Mouse (Mus musculus) bone marrow macrophage, adult 2 months (primary cell): ENCODE data around the gene Sesn1. TPM values are rescaled to one million over a fixed set of nuclear protein-coding genes. Genes with fewer than 3 reads are reported as not detected.

Experiments
- H3K27ac ChIP-seq: 2 replicates; pipeline ENCODE4 v1.5.1; 2012; ENCODE audit warnings: low read depth, low read length; ENCODE audit not compliant: insufficient read depth
- H3K4me1 ChIP-seq: 2 replicates; pipeline ENCODE4 v1.6.1; 2012; ENCODE audit warnings: low read length; ENCODE audit not compliant: control insufficient read depth, insufficient read depth
- H3K4me3 ChIP-seq: 2 replicates; pipeline ENCODE4 v1.5.1; 2012; ENCODE audit warnings: mild to moderate bottlenecking, low read length, moderate library complexity; ENCODE audit not compliant: insufficient read depth
- CTCF ChIP-seq: IDR thresholded peaks from 2 replicates; pipeline ENCODE4 v1.5.1; 2012; ENCODE audit warnings: low read depth, mild to moderate bottlenecking, low read length, moderate library complexity
- POLR2A ChIP-seq: IDR thresholded peaks from 2 replicates; pipeline ENCODE4 v1.6.1; 2012; ENCODE audit warnings: mild to moderate bottlenecking, low read depth, low read length, borderline replicate concordance
- polyA plus RNA-seq: library from polyadenylated mRNA; stranded (reverse); fragments of >200 nt; gene quantifications from 2 replicates; pipeline ENCODE4 v1.2.4, GENCODE M21; 2012; ENCODE audit not compliant: missing spikeins, insufficient read depth, insufficient read length

Gene Sesn1
- polyA plus RNA-seq, 1 experiment = 238 TPM

GRCm38 (mm10) chr10:41863053-41863452 lies 53.3 kb downstream of the Sesn1 start:
- TF ChIP-seq CTCF (no peak), POLR2A (no peak)
- Histone ChIP-seq H3K27ac (no peak overlapping the region), H3K4me1 (peaks cover 12% of the 10 kb centered on the region), H3K4me3 (no peak overlapping the region)

GRCm38 (mm10) chr10:41866069-41866837 lies 56.5 kb downstream of the Sesn1 start:
- TF ChIP-seq CTCF (no peak), POLR2A (no peak)
- peaks cover 34% of the 10 kb centered on the region for H3K4me1 ChIP-seq
- H3K27ac ChIP-seq = no peak overlapping the region
- H3K4me3 ChIP-seq = no peak overlapping the region

- Histone ChIP-seq H3K27ac (no peak overlapping the region), H3K4me1 (peaks cover 37% of the 10 kb centered on the region), H3K4me3 (no peak overlapping the region)
- TF ChIP-seq CTCF (no peak), POLR2A (no peak)
Measured at GRCm38 (mm10) chr10:41866838-41867154, 57.1 kb downstream of the Sesn1 start.

- Histone ChIP-seq H3K4me3 (no peak overlapping the region), H3K27ac (peak overlapping the region; percentile 93), H3K4me1 (peaks cover 37% of the 10 kb centered on the region)
- no peak for TF ChIP-seq POLR2A
- TF ChIP-seq CTCF = no peak
Measured at GRCm38 (mm10) chr10:41867956-41868355, 58.2 kb downstream of the Sesn1 start.

GRCm38 (mm10) chr10:41870101-41870500 lies 60.4 kb downstream of the Sesn1 start:
- TF ChIP-seq CTCF (no peak), POLR2A (no peak)
- Histone ChIP-seq H3K4me3 (no peak overlapping the region), H3K27ac (peak overlapping the region; percentile 62), H3K4me1 (peaks cover 38% of the 10 kb centered on the region)

- H3K4me3 ChIP-seq = no peak overlapping the region
- H3K27ac ChIP-seq = no peak overlapping the region
- TF ChIP-seq POLR2A = no peak
- no peak for TF ChIP-seq CTCF
- peaks cover 42% of the 10 kb centered on the region for H3K4me1 ChIP-seq
Measured at GRCm38 (mm10) chr10:41871564-41871963, 61.8 kb downstream of the Sesn1 start.

GRCm38 (mm10) chr10:41875624-41876023 lies 65.9 kb downstream of the Sesn1 start:
- Histone ChIP-seq H3K4me1 (peaks cover 30% of the 10 kb centered on the region), H3K27ac (no peak overlapping the region), H3K4me3 (no peak overlapping the region)
- TF ChIP-seq POLR2A (no peak), CTCF (no peak)

GRCm38 (mm10) chr10:41878344-41878743 lies 68.6 kb downstream of the Sesn1 start:
- no peak overlapping the region for H3K27ac ChIP-seq
- TF ChIP-seq CTCF (no peak), POLR2A (no peak)

GRCm38 (mm10) chr10:41879675-41880074 lies 69.9 kb downstream of the Sesn1 start:
- Histone ChIP-seq H3K4me3 (no peak overlapping the region), H3K27ac (no peak overlapping the region), H3K4me1 (peaks cover 53% of the 10 kb centered on the region)
- TF ChIP-seq POLR2A (no peak), CTCF (no peak)

More at GRCm38 (mm10) chr10:41878344-41878743, 68.6 kb downstream of the Sesn1 start:
- Histone ChIP-seq H3K4me1 (peaks cover 44% of the 10 kb centered on the region), H3K4me3 (no peak overlapping the region)

GRCm38 (mm10) chr10:41880206-41880605 lies 70.5 kb downstream of the Sesn1 start:
- Histone ChIP-seq H3K27ac (no peak overlapping the region), H3K4me1 (peaks cover 56% of the 10 kb centered on the region), H3K4me3 (no peak overlapping the region)
- TF ChIP-seq CTCF (no peak), POLR2A (no peak)

- Histone ChIP-seq H3K4me3 (no peak overlapping the region), H3K27ac (no peak overlapping the region), H3K4me1 (peaks cover 54% of the 10 kb centered on the region)
- TF ChIP-seq CTCF (no peak), POLR2A (no peak)
Measured at GRCm38 (mm10) chr10:41880777-41881176, 71.0 kb downstream of the Sesn1 start.
